Mouse (Mus musculus) brain, embryonic 14.5 days (tissue): Measurements from ENCODE around the gene Abraxas1.

Experiments
- CTCF ChIP-seq: fragments of 200-500 bp; IDR thresholded peaks from 2 replicates; pipeline ENCODE4 v1.5.1; 2012; ENCODE audit warnings: inconsistent platforms, mild to moderate bottlenecking, moderate library complexity, borderline replicate concordance; ENCODE audit not compliant: insufficient read depth, insufficient read length; ENCODE audit errors: extremely low read depth
- POLR2A ChIP-seq: fragments of 200-500 bp; IDR thresholded peaks from 2 replicates; pipeline ENCODE4 v1.6.1; 2012; ENCODE audit warnings: mild to moderate bottlenecking, inconsistent platforms, borderline replicate concordance; ENCODE audit not compliant: poor library complexity, insufficient read depth, insufficient read length, severe bottlenecking; ENCODE audit errors: extremely low read depth

DNA sequence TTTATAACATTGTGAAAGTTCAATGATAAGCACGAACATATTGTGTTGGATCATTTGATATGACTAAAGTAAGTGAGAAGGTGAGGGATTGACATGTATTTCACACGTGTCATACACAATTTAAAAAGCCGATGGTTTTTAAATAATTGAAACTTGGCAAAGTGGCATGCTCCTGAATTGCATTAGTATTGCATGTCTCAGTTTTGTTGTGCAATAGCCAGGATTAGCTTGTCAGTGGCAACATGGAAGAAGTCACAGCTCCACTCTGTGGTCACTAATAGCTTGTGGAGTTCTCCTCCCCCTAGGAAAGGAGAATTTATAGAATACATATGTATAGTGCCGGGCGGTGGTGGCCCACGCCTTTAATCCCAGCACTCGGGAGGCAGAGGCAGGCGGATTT, 610 bp upstream of the Abraxas1 start:
- TF ChIP-seq POLR2A (no peak), CTCF (no peak)
